Comparison of ENCODE assay signal across 8 mouse cellular contexts in the genomic region with DNA sequence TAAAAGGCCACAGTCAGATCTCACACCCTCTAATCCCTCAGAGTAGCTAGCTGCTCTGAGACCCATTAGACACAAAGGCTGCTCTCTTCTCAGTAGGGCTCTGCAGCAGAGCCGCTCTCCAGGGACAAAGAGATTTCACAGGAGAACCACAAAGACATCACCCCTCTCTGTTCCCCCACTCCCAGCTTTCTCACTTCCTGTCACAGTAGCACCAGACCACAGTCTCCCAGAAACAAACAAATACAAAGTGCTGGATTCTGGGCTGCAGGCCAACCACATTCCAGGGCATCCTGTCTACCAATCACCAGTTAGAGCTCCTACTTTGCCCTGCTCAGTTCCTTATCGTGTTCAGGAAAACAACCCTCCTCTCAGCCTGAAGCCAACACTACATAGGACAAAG. TPM values are rescaled to one million over a fixed set of nuclear protein-coding genes. Genes with fewer than 3 reads are reported as not detected.
A peak's percentile ranks its signal among the peaks of the same experiment; 100 is the strongest.
DNase-seq lines count a peak whose midpoint lies in the region; ATAC-seq and TF ChIP-seq lines count a peak whose summit lies in the region.

No protein-coding gene starts in this region.

- intact Hi-C loops in left cerebral cortex, postnatal 4 days (cut with DNase I), result no loop called here

- H3K4me3 ChIP-seq in embryonic facial prominence, embryonic 12.5 days, result no peak overlapping the region
- no peak overlapping the region for H3K4me3 ChIP-seq in kidney, adult 2 months (ENCODE audit: insufficient read depth, low read depth, low read length)

- peak; percentile 81 for DNase-seq in adrenal gland, postnatal 25 days
- DNase-seq in heart, adult 18-20 months, result peak; percentile 96 to 97
- DNase-seq in kidney, adult 2 months, result peak; percentile 99
- peak; percentile 73 for DNase-seq in left cerebral cortex, postnatal 4 days
- DNase-seq in mesoderm, embryonic 11.5 days (ENCODE audit: low read depth, low spot score), result peak; percentile 87
- peak; percentile 71 for DNase-seq in right cerebral cortex, postnatal 4 days
- no peak for DNase-seq in thymus, postnatal 36 days

- H3K4me1 ChIP-seq in embryonic facial prominence, embryonic 12.5 days, result peaks cover 63% of the 10 kb centered on the region
- peaks cover 56% of the 10 kb centered on the region for H3K4me1 ChIP-seq in kidney, adult 2 months (ENCODE audit: control insufficient read depth, insufficient read depth, low read length)

- H3K9ac ChIP-seq in embryonic facial prominence, embryonic 12.5 days, result no peak overlapping the region

- TF ChIP-seq POLR2A in kidney, adult 2 months (IDR thresholded peaks at IDR 0.05; ENCODE audit: low read depth, low read length), result no peak

- TF ChIP-seq CTCF in kidney, adult 2 months (conservative IDR thresholded peaks at IDR 0.05; ENCODE audit: insufficient read depth, insufficient read length, low read depth, low read length), result no peak

- no peaks in the 10 kb centered on the region for H3K27me3 ChIP-seq in embryonic facial prominence, embryonic 12.5 days
- no peaks in the 10 kb centered on the region for H3K27me3 ChIP-seq in kidney, adult 2 months (replicated peaks; ENCODE audit: control insufficient read depth, insufficient read depth, low read length)

- peak overlapping the region; percentile 40; the same call in 1 of the 2 replicates for H3K4me2 ChIP-seq in embryonic facial prominence, embryonic 12.5 days (replicated peaks)

- H3K36me3 ChIP-seq in embryonic facial prominence, embryonic 12.5 days, result no peaks in the 10 kb centered on the region; the same call in 1 of the 2 replicates
- H3K36me3 ChIP-seq in kidney, adult 2 months (ENCODE audit: control insufficient read depth, insufficient read depth, low read length), result no peaks in the 10 kb centered on the region

- peak overlapping the region; percentile 93 for H3K27ac ChIP-seq in embryonic facial prominence, embryonic 12.5 days
- peak overlapping the region; percentile 100 for H3K27ac ChIP-seq in kidney, adult 2 months (ENCODE audit: insufficient read depth, low read depth, low read length)

- peak; percentile 92 for ATAC-seq in embryonic facial prominence, embryonic 12.5 days (ENCODE audit: insufficient number of reproducible peaks, insufficient read depth, low FRiP score, low TSS enrichment)

- H3K9me3 ChIP-seq in embryonic facial prominence, embryonic 12.5 days, result no peaks in the 10 kb centered on the region

- 0% methylated on average over 2 of the region's 2 CpGs for WGBS in embryonic facial prominence, embryonic 12.5 days
- 2% methylated on average over 2 of the region's 2 CpGs for WGBS in kidney, adult 2 months

RNA-seq across cellular contexts. Expression of gene Ctnnd1, which starts 15.0 kb away (rescaled TPM):
- 130 and 154 TPM in 2 replicates for total RNA-seq in adrenal gland, postnatal 25 days (2021)
- polyA plus RNA-seq in embryonic facial prominence, embryonic 12.5 days (2016; fragmentation: Nextera tagmentation; extraction: Ambion mirVana), result 45.5 and 49.0 TPM in 2 replicates
- total RNA-seq in heart, adult 18-20 months (2021), result 10 to 100 TPM; 53.6 to 63.9 TPM
- polyA plus RNA-seq in kidney, adult 2 months (2012; rRNA removed), result 53.2 and 58.7 TPM in 2 replicates
- total RNA-seq in left cerebral cortex, postnatal 4 days (2021), result 10 to 100 TPM; 70.4 to 88.0 TPM

RNA-seq across cellular contexts. Expression of gene Btbd18, which starts 23.3 kb away (rescaled TPM):
- 0.18 and 0.38 TPM in 2 replicates for total RNA-seq in adrenal gland, postnatal 25 days (2021)
- polyA plus RNA-seq in embryonic facial prominence, embryonic 12.5 days (2016; fragmentation: Nextera tagmentation; extraction: Ambion mirVana), result 0.36 and 0.47 TPM in 2 replicates
- total RNA-seq in heart, adult 18-20 months (2021), result not detected
- polyA plus RNA-seq in kidney, adult 2 months (2012; rRNA removed), result 0.02 TPM in 1 of 2 replicates, not detected in the other
- total RNA-seq in left cerebral cortex, postnatal 4 days (2021), result not detected

RNA-seq across cellular contexts. Expression of gene Selenoh, which starts 35.0 kb away (rescaled TPM):
- 36.4 and 54.0 TPM in 2 replicates for total RNA-seq in adrenal gland, postnatal 25 days (2021)
- 348 and 377 TPM in 2 replicates for polyA plus RNA-seq in embryonic facial prominence, embryonic 12.5 days (2016; fragmentation: Nextera tagmentation; extraction: Ambion mirVana)
- 10 to 100 TPM; 22.7 to 29.2 TPM for total RNA-seq in heart, adult 18-20 months (2021)
- 29.6 and 32.2 TPM in 2 replicates for polyA plus RNA-seq in kidney, adult 2 months (2012; rRNA removed)
- 100 to 1,000 TPM in 1 of 2 experiments, 10 to 100 TPM in 1; 96.5 to 104 TPM for total RNA-seq in left cerebral cortex, postnatal 4 days (2021)

RNA-seq across cellular contexts. Expression of gene Gm28635, which starts 42.2 kb away (rescaled TPM):
- not detected in 2 replicates for total RNA-seq in adrenal gland, postnatal 25 days (2021)
- polyA plus RNA-seq in embryonic facial prominence, embryonic 12.5 days (2016; fragmentation: Nextera tagmentation; extraction: Ambion mirVana), result not detected in 2 replicates
- total RNA-seq in heart, adult 18-20 months (2021), result 10 to 100 TPM in 1 of 2 experiments, 1 to 10 TPM in 1; 5.4 to 10.0 TPM
- polyA plus RNA-seq in kidney, adult 2 months (2012; rRNA removed), result not detected in 2 replicates
- total RNA-seq in left cerebral cortex, postnatal 4 days (2021), result 10 to 100 TPM; 11.7 to 13.7 TPM

RNA-seq across cellular contexts. Expression of gene Med19, which starts 42.6 kb away (rescaled TPM):
- total RNA-seq in adrenal gland, postnatal 25 days (2021), result 23.0 and 26.8 TPM in 2 replicates
- 38.0 and 40.7 TPM in 2 replicates for polyA plus RNA-seq in embryonic facial prominence, embryonic 12.5 days (2016; fragmentation: Nextera tagmentation; extraction: Ambion mirVana)
- total RNA-seq in heart, adult 18-20 months (2021), result 10 to 100 TPM; 14.7 to 15.2 TPM
- 7.8 and 9.3 TPM in 2 replicates for polyA plus RNA-seq in kidney, adult 2 months (2012; rRNA removed)
- 10 to 100 TPM; 42.5 to 45.3 TPM for total RNA-seq in left cerebral cortex, postnatal 4 days (2021)

Comparison
In these comparisons a context has a peak if more than half of its experiments do, and no peak if none do; other contexts are left out.
1. DNase-seq: peak in adrenal gland, postnatal 25 days (single experiment), heart, adult 18-20 months (2 of 2), kidney, adult 2 months (single experiment), left cerebral cortex, postnatal 4 days (single experiment), mesoderm, embryonic 11.5 days (single experiment) and right cerebral cortex, postnatal 4 days (single experiment); none in thymus, postnatal 36 days (0 of 2).